Mouse (Mus musculus) gastrocnemius, postnatal 10 days (tissue): ENCODE data around the gene Mertk. TPM values are rescaled to one million over a fixed set of nuclear protein-coding genes. Genes with fewer than 3 reads are reported as not detected.

Experiments
- DNase-seq: peaks from one replicate; pipeline ENCODE4 v3.0.0; 2021; ENCODE audit warnings: mixed read lengths
- total RNA-seq, 2 experiments: library from RNA; stranded (reverse); gene quantifications; 2 replicates each; pipeline ENCODE4 v1.2.3; 2021

The Mertk gene
- total RNA-seq, 2 experiments from 2014 or later = 4.5 TPM

DNA sequence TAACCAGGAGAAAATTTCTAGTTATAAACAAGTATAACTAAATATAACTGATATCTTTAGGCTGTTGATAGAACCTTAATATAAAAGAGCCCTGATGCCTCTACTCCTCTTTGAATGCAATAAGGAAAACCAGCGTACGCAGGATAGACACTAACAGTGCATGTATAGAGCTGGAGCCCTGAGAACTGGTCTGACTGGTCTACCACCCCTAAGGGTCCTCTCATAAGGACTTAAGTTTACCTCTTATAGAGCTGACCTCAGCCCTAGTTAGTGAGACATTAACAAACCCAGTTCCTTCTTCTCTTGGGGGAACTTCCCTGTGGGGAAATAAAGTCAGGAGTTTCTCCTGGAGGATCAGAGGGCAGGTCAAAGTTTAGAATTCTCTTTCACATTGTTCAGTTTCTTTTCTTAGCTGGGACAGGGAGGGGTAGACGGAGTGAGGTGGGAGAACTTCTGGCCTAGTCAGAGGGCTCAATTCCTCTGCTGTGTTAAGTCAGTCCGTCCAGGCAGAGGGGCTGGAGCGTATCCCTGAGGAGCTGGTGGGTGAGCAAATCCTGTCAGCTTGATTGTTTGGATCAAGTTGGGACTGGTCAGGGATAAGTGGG is 23.5 kb downstream of the Mertk start:
- DNase-seq = no peak

GRCm38 (mm10) chr2:128726067-128726466 is 27.3 kb downstream of the Mertk start:
- DNase-seq = no peak

GRCm38 (mm10) chr2:128726626-128727025 is 27.9 kb downstream of the Mertk start:
- DNase-seq = no peak

- DNase-seq = no peak
These were observed 28.8 kb downstream of the Mertk start for GRCm38 (mm10) chr2:128727552-128727951.

DNA sequence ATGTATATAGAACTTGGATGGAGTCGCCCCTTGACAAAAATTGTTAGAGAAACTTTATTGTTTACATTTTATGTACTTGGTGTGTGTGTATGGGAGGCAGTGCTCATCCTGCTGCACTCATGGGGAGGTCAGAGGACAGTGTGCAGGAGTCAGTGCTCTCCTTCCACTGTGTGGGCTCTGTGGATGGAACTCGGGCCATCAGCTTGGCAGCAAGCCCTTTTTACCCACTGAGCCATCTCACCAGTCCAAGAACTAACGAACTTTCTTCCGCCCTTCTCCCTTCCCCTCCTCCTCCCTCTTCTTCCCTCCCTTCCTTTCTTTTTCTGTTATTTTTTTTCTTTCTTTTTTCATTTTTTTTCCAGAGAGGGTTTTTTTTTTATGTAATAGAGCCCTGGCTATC is 29.3 kb downstream of the Mertk start:
- no peak for DNase-seq

DNA sequence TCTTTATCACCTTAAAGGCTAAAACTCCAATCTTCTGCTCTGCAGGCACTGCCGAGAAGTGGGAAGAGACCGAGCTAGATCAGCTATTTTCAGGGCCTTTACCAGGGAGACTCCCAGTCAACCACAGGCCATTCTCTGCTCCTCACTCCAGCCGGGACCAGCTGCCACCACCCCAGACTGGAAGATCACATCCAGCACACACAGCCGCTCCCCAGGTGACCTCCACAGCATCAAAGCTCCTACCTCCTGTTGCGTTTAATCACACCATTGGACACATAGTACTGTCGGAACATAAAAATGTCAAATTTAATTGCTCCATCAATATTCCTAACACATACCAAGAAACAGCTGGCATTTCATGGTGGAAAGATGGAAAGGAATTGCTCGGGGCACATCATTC is 30.4 kb downstream of the Mertk start:
- no peak for DNase-seq

DNA sequence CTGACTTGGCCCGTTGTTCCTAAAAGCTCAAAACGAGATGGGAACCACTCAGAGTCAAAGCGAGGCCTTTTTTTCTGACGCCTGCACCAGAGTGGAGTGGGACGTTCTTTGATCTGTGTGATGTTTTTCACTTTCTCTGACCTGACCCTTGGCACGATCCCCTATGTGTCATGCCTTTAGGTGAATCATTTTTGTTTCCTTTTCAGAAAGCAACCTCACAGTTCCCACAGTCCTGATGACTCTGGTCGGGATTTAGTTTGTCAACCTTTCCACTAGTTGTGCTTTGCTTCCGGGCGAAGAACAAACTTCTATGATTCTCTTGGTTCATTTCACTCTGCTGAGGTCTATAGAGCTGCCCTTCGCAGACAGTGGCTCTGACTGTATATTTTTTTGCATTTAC is 32.8 kb downstream of the Mertk start:
- DNase-seq = no peak

DNA sequence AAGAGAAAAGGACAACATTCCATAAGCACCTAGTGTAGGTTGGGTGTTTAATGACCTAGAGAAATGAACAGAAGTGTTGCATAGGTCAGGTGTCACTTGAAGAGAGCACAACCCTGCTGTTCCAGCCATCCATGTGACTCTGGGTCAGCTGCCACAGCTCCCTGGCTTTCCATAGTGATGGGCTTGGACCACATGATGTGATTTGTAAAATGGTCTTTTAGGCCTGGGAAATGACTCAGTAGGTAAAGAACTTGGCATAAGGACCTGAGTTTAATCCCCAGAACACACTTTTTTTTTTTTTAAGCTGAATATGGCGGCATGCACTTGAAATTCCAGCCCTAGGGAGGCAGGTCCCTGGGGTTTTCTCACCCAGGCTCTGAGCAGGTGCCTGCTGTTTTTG is 33.2 kb downstream of the Mertk start:
- no peak for DNase-seq

DNA sequence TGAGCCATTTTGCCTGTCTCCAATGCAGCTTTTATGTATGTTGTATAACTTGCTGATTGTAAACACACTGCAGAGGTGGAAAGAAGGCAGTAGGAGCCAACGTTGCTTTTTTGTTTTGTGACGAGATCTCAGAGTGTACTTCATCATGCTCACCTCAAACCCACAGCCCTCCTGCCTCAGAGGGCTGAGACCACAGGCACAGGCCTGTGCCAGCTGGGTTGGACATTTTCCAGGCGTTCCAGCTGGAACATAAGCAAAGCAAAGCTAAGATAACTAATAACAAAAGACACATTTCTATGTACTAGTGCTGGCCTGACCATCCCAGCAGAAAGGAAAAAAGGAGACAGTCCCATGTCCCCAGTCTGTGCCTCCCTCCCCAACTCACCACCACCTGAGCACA is 36.3 kb downstream of the Mertk start:
- no peak for DNase-seq

DNA sequence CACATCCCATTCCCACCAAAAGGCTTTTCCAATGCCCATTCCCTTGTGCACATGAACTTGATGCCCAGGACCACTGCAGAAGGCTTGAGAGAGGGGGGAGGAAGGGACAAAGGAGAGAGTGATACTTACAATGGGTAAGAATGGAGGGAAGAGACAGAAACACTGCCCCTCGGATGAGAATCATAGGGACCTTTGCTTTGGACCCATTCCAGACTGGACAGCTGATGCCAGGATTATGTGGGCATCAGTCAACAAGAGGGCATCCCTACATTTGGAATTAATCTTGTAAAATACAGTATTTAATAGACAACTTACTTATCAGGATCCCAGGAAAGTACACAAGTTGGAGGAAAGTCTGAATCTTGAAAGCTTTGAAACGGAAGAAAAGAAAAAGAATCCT is 38.3 kb downstream of the Mertk start:
- no peak for DNase-seq

- DNase-seq = no peak
These were observed 39.0 kb downstream of the Mertk start for GRCm38 (mm10) chr2:128737796-128738195.

- peak; percentile 49 for DNase-seq
These were observed 40.0 kb downstream of the Mertk start for GRCm38 (mm10) chr2:128738725-128739258.

DNA sequence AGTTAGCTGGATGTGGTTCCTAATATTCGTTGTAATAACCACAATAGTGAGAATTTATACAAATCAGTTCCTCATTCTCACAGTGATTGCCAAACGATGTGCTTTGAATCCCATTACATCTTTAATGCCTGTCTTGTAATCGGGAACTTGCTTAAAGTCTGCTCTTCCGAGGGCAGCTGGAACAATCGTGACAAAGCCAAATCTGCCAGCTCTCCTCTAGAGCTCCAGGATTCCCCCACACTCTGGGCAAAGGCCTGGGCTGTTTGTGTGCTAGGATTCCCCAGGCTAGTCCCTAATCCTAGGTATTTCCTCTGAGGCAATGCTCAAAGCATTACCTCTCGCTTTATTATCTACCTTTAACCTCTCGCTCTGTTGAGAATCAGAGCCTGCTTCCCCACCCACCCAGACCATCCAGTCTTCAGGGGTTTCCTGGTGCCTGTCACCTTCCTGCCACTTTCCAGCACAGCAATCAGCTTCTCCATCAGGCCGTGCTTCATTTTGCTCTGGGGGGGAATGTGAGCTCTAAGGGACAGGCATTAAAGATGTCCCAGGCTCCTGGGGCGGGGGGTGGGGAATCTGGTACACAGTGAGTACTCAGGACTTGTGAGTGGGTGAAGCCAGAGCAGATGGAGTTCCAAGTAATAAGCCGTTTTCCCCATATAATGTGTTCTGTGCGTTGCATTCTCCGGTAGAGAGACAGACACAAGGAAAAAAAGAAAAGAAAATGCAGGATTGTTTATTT is 47.3 kb downstream of the Mertk start:
- no peak for DNase-seq

DNA sequence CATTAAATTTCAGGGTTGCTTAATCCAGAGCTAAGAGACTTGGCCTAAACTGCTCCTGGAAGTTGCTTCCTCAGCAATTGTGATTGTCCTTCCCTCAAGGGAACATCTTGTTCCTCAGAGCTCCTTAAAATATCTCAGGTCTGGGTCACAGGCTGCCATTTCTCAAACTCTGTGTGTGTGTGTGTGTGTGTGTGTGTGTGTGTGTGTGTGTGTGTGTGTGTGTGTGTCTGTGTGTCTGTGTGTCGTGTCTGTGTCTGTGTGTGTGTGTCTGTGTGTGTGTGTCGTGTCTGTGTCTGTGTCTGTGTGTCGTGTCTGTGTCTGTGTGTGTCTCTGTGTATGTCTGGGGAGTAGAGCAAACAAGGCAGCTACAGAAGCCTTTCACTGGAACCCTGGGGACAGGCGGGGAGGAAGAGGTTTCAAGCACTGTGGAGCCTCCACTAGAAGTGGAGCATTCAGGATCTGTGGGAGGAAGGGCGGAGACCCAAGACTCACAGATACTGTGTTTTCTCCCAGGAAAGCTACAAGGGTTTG is 47.9 kb downstream of the Mertk start:
- DNase-seq = no peak

DNA sequence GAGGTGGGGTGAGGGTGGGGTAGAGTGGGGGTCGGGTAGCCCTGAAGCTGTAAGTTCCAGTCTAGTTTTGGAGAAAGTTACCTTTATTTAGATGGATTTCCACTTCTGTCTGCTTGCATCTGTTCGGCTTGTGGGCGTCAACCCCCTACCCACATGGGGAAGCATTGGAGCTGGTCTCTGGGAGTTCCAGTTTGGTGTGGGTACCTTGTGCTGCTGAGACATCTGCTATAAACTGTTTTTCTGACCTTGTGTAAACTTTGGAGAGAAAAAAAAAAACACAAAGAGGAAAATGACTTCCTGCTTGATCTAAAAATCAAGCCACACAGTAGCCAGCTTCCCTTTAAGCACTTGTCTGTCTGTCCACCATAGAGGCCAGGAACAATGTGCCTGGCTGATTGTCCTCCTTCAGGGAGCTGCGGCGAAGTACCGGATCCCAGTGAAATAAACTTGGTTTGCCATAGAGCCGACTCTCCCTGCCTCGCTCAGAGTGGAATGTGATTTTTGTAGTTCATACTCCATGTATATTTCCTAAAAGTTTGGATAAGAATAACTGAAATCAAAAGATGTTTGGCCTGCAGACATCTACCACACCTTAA is 48.8 kb downstream of the Mertk start:
- DNase-seq = no peak

DNA sequence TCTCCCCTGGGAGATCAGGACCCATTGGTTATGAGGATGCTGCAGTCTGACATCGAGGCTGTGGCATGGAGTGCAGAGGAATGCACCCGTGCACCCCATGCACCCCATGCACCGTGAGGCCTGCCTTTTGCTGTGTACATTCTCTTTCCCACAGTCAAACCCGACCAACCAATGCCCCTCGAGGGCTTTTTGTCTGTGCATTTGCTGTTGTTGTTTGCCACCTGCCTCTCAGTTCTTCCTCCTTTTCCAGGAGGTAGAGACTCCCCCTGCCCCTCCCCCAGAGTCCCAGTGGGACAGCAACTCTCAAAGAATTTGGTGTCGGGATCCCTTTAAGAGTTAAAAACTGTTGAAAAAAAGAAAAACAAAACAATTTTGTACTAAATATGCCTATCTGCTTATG is 49.4 kb downstream of the Mertk start:
- no peak for DNase-seq

- no peak for DNase-seq
These were observed 52.3 kb downstream of the Mertk start for GRCm38 (mm10) chr2:128751030-128751429.

DNA sequence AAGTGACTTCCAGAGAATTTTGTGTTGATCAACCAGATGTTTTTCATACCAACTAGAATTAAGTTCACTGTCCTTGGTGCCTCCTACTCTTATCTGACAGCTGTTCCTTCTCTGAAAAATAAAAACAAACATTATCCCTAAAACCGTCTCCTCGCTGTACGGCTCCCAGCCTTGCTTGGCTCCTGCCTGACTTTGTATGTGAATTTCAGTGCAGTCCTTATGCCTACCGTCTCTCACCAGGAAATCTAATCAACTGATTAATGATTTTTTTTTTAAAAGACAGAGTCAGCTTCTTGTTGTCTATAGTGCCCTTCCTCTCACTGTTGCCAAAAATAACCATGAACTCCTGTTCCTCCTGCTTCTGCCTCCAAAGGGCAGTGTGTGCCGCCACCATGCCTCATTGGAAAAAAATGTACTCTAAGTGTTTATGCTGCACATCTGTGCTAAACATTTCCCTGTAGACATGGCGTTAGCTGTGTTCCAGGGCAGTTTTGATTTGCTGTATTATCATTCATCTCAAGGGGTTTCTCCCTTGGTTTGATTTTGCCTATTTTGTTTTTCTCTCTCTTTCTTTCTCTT is 54.6 kb downstream of the Mertk start:
- DNase-seq = no peak

DNA sequence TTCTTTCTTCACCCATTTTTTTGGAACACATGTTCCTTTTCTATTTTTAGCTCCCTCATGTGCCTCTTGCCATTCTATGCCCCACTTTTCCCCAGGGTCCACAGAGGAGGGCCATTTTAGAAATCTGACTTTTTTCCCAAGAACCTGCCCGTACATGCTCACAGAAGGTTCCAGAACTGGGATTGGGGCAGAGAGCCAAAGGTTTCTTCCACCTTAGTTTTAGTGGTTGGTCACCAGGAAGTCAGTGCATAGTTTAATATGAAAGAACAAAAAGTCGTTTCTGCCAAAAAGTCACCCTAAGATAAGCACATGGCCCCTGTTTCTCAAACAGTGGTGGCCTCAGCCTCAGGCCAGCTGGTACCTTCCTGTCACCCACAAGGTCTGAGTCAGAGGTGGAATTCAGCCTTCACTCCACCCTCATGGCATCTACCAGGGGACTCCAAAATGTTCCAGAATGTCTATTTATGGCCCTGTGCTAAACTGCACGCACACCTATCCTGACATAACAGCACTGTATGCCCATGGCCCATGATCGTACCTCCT is 56.5 kb downstream of the Mertk start:
- DNase-seq = no peak

DNA sequence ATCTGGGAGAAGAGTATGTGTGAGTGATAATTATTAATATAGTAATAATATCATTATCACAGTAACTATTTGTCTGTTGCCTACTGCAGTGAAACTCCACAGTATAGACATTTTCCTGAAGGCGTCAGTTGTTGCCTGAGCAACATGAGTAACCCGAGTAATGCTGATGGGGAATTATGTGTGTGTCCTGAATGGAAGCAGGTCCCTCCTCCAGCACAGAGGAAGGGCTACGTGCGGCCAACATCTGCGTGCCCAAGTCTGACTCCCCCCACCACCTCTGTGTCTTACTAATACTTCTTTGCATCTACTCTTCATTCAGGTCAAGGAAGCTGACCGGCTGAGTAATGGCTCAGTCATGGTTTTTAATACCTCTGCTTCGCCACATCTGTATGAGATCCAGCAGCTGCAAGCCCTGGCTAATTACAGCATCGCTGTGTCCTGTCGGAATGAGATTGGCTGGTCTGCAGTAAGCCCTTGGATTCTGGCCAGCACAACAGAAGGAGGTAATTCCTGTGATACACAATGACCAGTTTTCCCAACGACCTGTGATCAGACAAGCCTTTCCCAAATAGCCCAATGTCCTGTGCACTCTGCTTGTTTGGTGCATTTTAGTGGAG is 60.1 kb downstream of the Mertk start:
- DNase-seq = no peak

GRCm38 (mm10) chr2:128762008-128762407 is 63.3 kb downstream of the Mertk start:
- DNase-seq = no peak

DNA sequence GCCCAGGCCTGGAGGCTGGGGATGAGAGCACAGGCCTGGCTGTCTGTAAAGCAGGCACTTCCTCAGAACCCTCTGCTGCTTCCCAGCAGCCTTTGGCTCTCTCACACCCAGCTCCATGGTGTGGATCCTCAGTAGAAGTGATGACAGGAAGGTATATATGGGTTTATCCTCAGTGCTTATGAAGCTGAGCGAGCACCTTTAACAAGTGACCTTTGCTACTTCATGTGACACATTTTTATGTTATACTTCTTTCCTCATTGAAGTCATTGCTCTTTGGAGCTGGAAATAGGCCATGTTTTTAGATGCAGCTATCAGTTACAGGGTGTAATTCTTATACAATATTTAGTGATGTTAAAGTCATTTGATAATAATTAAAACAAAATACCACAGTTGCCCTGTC is 67.0 kb downstream of the Mertk start:
- DNase-seq = no peak
